Mouse (Mus musculus) right cerebral cortex, adult 2 months (tissue): ENCODE results near the gene Ch25h.

Source experiments
- DNase-seq, 2 experiments: peaks; one replicate each; pipeline ENCODE4 v3.0.0; 2021 to 2022; ENCODE audit warnings: low spot score in 2 of 2

Gene Ch25h

GRCm38 (mm10) chr19:34474991-34475971, at the start of gene Ch25h:
TSS of gene Ch25h (minus strand) at chr19:34475164.
- DNase-seq, result peak; percentile 20 to 51

GRCm38 (mm10) chr19:34524646-34525045, 49.7 kb upstream of the Ch25h start:
- DNase-seq, result no peak

GRCm38 (mm10) chr19:34523106-34523725, 48.3 kb upstream of the Ch25h start:
- DNase-seq, result no peak

GRCm38 (mm10) chr19:34521978-34522377, 47.0 kb upstream of the Ch25h start:
- DNase-seq, result no peak

GRCm38 (mm10) chr19:34521361-34521760, 46.4 kb upstream of the Ch25h start:
- DNase-seq, result no peak

GRCm38 (mm10) chr19:34520051-34520450, 45.1 kb upstream of the Ch25h start:
- DNase-seq, result no peak

- DNase-seq, result no peak
Measured at GRCm38 (mm10) chr19:34519646-34520045, 44.7 kb upstream of the Ch25h start.

- no peak for DNase-seq
Measured at GRCm38 (mm10) chr19:34518786-34519185, 43.8 kb upstream of the Ch25h start.

GRCm38 (mm10) chr19:34517812-34518594, 43.0 kb upstream of the Ch25h start:
- no peak for DNase-seq

GRCm38 (mm10) chr19:34517197-34517596, 42.2 kb upstream of the Ch25h start:
- DNase-seq, result no peak

- no peak for DNase-seq
Measured at GRCm38 (mm10) chr19:34516346-34516745, 41.4 kb upstream of the Ch25h start.

- no peak for DNase-seq
Measured at GRCm38 (mm10) chr19:34515681-34516080, 40.7 kb upstream of the Ch25h start.

GRCm38 (mm10) chr19:34511528-34511927, 36.6 kb upstream of the Ch25h start:
- no peak for DNase-seq

GRCm38 (mm10) chr19:34510717-34511116, 35.8 kb upstream of the Ch25h start:
- DNase-seq, result no peak

GRCm38 (mm10) chr19:34505161-34505721, 30.3 kb upstream of the Ch25h start:
- DNase-seq, result no peak

GRCm38 (mm10) chr19:34500763-34501162, 25.8 kb upstream of the Ch25h start:
- DNase-seq, result peak; percentile 25 to 50

GRCm38 (mm10) chr19:34496353-34496752, 21.4 kb upstream of the Ch25h start:
- DNase-seq, result no peak

GRCm38 (mm10) chr19:34493859-34494258, 18.9 kb upstream of the Ch25h start:
- DNase-seq, result no peak

- DNase-seq, result peak; percentile 35 to 36
Measured at GRCm38 (mm10) chr19:34483547-34483946, 8.6 kb upstream of the Ch25h start.

- DNase-seq, result peak in 1 of 2 experiments; percentile 18
Measured at GRCm38 (mm10) chr19:34474228-34474990, 555 bp downstream of the Ch25h start.

- no peak for DNase-seq
Measured at GRCm38 (mm10) chr19:34471703-34472102, 3.3 kb downstream of the Ch25h start.
